Mouse (Mus musculus) lung, postnatal 14 days (tissue): ENCODE data around the gene Dync1i1.

Experiments
- DNase-seq: peaks from one replicate; pipeline ENCODE4 v3.0.0; 2021

The Dync1i1 gene

DNA sequence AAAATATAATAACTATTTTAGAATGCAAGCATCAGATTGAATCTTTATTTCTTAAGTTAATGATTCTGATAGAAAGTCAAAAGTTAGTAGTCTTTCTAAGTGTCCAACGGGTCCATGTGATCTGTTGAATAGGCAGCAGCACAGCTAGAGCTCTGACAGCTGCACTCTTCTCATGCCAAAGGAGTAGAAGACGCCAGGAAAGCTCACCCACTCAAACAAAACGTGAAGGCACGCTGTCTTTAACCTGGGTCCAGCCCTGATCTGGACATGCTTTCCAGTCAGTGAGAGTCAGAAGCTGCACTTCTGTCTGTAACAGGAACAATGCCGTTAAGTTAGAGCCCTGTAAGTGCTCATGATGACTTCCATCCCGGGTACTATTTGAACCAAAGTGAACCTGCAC lies 56.3 kb downstream of the Dync1i1 start:
- no peak for DNase-seq

DNA sequence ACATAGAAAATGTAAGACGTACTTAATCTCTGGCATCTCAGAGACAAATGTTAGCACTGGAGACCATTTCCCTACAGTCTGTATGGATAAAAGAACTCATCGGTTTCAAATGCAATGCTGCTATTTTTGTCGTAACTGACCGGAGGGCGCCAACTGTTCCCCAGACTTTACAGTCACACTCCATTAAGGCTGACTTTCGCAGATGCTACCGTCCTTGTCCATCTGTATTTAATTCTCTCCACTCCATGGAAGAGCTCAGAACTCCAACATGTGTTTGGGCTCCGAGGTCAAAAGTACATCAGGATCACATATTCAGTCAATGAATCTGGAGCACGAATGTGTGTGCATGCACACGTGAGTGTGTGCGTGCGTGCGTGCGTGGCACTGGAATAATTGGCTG lies 58.4 kb downstream of the Dync1i1 start:
- no peak for DNase-seq

DNA sequence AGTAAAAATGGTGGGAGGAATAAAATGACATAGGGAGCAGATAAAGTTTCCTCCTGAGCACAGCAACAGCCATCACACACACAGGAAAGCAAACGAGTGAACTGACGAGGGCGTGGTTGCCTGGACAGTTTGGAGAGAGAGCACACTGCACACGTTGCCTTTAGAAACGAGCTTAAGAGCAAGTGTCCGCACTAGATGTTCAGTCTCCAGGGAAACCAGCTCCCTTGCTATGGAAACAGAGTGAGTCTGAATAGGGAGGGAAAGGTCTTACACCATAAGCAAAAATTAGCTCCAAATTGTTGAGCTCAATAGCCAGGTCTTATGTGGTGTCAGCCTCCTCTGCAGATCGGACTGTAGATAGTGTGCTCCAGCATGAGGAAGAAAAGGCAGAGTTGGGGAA lies 65.2 kb downstream of the Dync1i1 start:
- no peak for DNase-seq

DNA sequence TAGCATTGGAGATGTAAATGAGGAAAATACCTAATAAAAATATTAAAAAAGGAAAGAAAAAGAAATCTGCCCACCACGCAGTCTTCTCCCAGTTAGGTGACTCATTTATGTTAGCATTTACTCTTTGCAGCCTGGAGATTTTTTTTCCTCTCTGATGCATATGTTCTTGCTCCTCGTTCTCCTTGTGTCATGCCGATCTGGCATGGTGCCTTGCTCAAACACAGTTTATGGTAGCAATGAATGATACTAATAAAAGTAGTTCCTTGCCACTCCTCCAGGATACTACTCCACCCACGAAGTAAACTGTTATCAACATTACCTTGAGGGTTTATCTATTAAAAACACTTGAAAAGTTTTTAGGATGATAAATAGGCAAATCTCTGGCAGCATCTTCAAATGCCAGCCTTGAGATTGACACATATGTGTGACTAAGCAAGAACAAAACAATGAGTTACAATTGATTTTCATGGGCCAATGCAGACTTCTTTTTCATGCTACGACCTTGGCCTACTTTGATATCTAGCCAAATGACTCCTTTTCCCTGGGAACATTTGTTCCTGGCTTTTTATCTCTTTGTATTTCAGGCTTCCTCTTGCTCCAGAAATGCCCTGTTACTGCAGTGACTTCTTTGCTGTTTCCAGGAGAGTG lies 68.8 kb downstream of the Dync1i1 start:
- no peak for DNase-seq

DNA sequence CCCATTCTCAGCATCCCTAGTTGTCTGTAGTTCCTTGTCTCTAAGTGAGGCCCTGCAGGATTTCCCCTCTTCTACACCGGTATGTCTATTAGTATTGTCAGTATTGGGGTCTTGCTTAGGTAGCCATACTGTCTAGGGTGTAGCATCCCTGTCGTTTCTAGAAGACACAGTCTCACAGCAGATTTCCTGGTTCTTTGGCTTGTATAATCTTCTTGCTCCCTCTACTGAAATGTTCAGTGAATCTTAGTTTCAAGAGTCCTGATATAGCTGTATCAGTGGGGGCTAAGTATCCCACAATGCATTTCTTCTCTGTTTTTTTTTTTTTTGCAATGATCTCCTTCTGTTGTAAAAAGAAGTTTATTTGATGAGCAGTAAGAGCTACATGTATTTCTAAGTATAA lies 69.9 kb downstream of the Dync1i1 start:
- DNase-seq: no peak

DNA sequence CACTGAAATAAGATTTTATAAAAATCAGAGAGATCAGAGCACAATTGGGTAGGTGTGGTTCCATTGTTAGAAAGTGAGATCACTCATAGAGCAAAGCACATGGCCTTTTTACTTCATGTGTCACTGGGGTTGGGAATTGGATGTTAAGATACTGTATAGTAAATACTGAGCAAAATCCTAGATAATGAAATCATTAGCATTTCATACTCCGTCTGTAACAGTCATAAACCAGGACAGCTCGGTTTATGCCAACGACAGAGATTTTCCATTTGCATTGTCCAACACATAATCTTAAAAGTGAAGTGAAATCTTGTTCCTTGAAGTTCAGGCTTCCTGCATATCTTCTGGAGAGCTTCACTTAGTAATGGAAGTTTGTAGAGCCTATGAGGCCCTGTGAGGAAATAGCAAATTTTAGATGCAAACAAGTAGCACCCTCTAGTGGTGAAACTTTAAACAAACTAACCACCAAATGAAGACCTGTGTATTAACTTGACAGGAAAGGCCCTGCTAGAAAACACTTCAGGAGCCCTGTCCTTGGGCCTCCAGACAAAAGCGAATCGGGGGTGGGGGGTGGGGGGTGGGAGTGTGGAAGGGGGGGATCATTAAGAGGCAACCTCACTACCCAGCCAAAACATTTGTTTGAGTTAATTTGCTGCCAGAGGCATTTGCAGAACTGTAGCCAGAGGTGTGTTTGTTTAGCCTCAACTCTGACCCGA lies 76.8 kb downstream of the Dync1i1 start:
- DNase-seq: peak; percentile 3

DNA sequence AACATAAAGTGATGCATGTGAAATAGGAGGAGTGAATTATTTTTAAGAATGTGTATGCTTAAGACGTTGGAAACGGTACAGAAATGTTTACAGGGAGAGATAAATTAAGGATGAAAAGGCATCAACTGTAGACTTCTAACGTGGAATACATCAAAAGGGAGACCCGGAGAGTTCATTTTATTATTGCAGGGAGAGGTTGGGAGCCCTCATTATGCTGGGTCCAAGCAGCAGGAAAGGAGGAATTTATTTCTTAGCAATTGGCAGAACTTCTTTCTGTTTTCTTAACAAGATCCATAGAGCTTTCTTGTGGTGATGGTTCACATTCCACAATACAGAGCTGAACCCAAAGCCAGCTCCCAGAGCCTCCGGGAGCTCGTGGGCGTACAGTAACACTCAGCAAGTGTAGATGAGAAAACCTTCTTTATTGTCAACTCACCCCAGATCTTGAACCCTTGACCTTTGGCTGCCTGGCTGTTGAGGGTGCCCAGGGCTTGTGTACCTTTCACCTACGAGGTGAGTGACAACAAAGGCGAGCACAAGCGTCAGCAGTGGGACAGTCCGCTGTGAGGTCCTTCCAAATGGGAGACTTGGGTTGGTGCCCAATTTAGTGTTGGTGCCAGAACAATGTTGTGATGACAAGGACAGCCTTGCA lies 77.5 kb downstream of the Dync1i1 start:
- peak; percentile 45 for DNase-seq

DNA sequence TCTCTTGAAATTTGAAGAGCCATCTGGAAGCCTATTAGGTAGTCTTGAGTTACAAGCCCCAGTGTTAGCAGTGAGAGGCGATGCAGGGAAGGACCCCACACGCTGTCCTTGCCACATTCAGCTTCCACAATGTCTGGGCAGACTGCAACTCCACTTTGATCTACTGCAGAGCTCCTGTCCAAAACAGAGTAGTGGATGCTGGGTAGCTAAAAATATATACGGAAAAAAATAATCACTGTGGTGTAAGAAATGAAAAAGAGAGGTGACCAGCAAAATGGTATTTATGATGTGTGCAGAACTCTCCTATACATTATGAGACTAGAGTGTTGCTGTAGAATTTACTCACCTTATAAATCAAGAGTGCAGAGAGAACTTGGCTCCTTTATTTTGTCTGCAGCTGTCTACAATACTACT lies 82.6 kb downstream of the Dync1i1 start:
- DNase-seq: no peak

DNA sequence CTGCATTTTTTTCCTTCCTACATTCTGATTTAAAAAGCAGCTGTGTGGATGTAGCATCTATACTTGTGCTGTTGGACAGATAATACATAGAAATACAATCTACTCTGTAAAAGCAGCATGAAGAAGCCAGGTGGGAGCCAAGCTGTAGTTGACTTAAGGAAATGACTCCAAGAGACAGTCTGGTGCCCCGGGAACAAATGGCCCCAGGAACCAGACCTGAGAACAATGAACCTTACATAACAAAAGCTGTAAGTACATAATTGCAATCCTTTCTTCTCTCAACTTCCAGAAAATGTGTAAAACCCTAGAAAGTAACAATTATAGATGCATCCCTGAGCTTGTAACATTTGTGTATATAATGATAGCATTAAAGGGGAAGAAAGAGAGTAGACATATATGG lies 86.6 kb downstream of the Dync1i1 start:
- no peak for DNase-seq

DNA sequence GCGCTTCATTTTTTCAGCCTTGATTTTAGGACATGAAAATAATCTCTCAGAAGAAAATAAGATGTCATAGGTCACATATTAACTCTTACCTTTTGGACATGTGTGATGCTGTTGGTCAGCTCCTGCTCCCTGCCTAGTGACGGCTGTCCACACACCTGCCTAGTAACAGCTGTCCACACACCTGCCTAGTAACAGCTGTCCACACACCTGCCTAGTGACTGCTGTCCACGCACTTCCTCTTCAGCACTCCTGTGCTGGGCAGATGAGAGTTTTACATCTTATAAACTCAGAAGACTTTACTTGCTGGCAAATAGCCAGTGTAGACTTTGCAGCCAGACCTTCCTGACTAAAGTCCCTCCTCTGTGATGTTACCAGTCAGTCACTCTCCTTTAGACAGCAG lies 94.2 kb downstream of the Dync1i1 start:
- no peak for DNase-seq

DNA sequence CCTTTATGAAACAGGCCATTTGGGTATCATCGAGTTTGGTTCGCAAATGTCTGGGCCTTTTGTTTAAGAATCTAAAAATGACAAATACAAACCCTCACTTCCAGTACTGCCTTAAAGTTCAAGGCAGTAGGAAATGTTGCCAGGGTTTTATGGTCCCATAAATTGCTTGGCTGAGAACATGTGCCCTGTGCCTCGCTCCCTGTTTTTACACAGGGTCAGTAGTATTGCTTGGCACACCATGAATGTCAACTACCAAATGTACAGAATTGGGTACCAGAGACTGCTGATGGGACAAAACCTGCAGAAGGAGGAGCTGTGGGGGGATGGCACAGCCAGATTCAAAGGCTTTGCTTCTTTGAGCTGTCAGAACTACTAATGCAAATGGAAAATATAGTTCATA lies 100.0 kb downstream of the Dync1i1 start:
- no peak for DNase-seq

DNA sequence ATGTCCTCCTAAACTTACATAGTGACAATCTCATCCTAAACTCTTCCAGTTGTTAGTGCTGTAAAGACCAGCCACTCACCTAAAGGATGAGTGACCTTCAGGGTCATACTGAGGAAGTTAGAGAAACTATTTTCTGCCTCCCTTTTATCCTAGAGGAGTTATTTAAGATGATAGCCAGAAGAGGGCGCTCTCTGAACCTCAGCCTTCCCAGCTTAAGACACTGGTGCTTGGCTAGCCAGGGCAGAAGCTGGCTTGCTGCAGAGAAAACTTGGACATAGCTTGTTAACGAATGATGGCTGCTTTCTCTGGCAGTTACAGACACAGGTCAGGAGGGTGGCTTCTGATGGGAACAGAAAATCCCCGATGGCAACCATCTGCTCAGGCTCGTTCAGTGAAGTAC lies 101.6 kb downstream of the Dync1i1 start:
- DNase-seq: no peak

DNA sequence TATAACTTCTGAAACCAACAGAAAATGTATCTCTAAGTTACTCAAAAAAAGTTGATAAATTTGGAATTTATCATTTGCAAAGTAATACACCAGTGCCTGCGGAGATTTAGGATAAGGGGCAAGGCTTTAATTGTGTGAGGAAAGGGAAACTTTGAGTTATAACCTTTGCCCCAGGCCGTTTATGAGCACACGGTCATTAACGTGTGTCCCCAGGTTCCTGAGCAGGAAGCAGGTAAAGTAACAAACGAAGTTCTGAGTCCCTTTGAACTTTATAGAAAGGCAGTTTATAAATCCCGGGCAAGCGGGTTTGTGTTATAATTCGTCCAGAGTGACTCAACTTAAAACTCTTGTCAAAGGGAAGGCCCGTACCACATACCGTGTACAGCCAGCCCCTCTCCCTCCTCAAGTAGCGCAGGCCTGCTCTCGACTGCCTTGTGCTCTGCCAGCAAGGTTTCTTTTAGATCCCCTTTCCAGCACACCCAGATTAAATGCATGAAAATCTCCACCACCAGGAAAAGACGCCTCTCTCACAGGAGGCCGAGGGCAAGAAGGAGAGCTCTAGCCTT lies 103.1 kb downstream of the Dync1i1 start:
- DNase-seq: no peak

DNA sequence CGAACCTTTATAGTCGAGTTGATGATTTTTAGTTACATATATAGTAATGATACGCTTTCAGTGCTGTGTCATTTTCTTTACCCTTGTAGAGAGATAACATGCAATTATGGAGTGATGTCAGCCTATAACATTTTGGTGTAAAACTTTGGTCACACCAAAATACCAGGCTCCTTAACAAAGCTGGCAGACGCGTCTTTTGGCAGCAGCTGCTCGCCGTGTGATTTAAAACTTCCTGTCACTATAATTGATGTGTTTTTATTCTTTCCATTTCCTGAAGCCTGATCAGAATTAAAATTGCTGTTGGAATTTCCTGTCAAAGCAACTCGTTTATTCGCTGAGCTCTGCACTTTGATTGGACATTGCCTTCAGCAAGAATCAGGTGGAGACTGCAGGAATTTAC lies 103.7 kb downstream of the Dync1i1 start:
- DNase-seq: no peak

DNA sequence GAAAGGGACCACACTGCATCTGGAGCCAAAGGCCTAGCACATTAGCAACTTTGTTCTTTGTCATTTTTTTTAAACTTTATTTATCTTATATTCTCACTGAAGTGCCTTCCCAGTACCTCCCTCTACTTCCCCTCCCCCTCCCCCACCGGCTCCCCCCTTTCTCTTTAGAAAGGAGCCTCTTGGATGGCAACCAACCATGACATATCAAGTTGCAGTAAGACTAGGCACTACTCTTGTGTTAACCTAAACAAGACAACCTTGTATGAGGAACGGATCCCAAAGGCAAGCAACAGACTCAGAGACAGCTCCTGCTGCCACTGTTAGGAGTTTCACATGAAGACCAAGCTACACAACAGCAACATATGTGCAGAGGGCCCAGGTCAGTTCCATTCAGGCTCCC lies 105.3 kb downstream of the Dync1i1 start:
- DNase-seq: no peak

DNA sequence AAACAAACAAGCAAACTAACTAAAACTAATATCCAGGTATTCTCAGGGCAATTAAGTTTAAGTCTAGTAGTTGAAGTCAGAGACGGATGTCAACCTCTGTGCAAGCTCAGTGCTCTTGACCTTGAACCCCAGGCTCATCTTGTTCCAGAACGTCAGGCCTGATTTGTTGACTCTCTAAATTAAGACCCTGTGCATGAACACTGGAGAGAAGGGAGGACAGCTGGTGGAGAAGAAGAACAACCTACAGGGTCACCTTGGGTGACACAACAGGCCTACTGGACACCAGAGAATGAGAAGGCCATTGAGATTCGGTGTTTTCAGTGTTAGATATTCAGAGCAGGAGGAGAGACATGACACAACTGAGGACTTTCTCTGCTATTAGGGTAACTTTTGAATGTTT lies 105.8 kb downstream of the Dync1i1 start:
- DNase-seq: no peak

DNA sequence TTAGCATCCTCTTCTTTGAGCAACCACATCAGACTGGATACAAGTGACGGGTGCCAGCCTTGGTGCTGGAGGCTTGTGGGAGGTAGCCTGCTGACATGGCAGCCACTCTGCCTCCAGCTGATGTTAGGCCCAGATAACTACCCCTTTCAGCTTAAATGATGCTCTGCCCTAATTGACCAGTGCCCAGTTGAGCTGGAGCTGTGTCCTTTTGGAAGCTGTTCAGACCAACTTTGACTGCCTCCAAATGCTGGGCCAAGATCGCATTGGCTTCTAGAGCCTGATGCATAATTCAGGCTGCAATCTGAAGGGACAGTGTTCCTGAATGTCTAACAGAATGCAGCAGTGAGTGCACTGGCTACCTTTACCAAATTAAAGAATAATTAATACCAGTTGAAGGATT lies 107.4 kb downstream of the Dync1i1 start:
- DNase-seq: no peak

DNA sequence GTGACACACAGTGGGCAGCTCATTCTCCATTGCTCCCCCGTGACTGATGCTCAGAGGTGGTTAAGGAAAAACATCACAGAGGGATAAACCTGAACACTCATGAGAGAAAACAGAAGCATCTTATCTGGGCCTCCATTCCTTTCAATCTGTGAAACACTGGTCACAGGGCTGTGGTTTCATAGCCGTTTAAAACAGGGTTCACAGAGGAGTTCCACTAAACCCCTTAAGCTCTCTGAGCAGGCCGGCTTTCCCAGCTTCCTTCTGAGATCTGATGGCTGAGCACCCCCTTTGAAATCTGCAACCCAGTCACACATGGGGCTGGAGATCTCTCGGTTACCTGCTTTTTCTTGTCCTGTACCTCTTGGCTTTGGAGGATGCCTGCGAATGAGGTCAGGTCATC lies 117.0 kb downstream of the Dync1i1 start:
- no peak for DNase-seq

DNA sequence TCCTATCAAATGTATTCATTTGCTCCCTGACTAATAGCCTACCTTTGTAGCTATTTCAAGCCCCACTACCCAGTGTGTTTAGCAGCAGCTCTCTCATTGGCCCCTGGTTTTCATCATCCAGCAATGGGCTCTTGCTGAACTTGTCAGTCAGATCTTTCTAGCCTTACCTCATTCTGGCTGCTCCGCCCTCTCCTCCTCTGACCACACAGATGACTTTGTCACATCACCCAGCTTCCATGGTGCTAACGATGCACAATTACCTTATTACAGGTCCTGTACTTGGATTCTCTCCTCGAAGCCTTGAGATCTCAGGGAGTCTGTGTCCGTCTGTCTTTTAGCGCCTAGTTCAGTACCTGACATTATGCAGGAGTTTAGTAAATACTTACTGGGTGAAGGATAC lies 120.7 kb downstream of the Dync1i1 start:
- no peak for DNase-seq

DNA sequence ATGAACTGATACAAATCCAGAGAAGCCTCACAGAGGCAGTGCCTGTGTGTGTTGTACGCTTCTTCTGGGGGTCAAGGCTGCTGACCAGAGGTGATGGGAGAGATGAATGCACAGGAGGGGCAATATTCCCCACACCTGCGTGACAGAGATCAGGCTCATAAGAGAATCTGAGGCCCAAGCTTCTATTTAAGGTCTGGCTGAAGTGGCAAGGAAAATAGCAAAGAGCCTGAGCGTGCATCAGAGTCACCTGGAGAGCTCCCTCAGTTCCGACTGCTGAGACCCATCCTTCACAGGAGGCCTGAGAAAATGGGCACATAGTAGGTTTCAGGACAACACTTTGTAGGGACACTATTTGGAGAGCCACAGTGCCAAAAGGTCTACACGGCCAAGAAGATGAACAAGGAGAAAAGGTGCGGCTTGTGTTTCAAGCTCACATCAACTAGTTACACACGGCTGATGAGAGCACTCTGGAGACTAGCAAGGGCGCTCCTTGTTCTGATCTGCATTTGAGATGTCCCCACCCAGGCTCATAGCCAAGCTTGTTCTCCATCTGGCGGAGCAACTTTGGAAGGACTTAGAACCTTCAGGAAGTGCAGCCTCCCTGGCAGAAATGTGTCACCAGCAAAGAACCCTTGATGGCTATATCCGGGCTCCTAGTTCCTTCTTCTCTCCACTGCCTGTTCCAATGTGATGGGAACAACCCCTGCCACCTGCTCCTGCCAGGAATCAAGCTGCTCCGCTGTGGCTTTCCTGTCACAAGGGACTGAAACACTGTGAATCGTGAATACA lies 128.8 kb downstream of the Dync1i1 start:
- no peak for DNase-seq

DNA sequence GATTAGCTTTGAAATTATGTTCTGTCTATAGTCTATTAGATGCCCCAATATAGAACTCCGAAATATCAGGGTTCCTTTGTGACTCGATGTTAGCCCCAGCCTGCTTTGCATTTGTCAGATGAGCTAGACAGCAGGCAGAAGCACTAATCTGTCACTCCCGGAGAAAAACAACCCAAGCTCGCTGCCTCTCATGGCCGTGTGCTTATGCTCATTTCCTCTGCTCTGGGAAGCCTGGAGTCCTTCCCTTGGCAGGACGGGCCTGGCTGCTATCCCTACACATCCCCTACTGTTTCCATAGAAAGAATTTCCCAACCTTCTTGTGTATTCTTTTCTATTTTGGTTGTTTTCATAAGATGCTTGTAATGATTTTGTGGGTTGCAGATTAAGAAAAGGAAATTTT lies 130.1 kb downstream of the Dync1i1 start:
- no peak for DNase-seq

DNA sequence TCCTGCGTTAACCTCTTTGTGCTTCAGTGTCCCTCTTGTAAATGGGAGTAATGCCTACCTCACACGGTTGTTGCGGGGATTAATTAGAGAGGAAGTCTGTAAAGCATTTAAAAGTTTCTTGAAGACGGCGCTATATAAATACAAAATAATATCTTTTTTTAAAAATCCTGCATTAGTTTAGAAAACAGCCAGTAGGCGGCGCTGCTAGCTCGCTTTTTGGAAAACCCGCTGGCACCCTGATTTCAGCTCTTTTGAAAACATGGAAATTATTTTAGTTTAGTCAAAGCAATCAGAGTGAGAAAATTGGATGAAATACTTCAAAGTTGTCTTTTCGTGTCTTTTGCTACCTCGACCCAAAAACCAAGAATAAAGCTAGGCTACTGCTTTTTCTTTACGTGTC lies 132.9 kb downstream of the Dync1i1 start:
- peak; percentile 61 for DNase-seq

DNA sequence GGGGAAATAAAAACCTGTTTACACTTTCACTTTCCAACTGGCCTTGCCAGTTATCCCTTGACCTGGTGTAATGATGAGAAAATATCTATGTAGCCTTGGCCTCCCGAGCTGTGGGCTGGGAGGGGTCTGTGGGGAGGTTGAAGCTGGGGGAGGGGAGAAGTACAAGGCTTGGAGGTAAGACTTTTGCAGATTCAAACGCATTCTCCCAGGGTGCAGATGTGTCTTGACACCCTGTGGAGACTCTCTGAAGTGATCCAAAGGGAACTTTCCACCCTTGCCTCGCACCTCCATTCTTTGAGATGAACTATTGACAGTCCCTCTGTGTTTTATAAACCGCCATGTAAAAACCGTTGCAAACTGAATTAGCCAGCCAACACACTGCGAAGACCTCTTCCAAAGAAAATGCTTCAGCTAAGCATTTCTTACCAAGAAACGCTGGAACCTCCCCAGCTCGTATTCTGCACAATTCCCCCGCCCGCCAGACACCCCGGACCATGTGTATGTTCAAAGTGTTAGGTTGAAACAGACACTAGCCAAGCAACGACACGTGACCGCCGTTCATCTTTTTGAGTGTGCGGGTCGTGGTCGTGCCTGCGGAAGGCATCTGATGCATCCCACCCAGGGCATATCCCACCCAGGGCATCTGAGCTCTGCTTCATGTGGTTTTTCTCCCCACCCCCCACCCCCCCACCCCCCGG lies 133.6 kb downstream of the Dync1i1 start:
- DNase-seq: no peak
